Mouse (Mus musculus) embryo, embryonic 10 days (tissue): ENCODE data around the gene Adgrf5.
A peak's percentile ranks its signal among the peaks of the same experiment; 100 is the strongest.

Experiments used
- DNase-seq: peaks from one replicate; pipeline ENCODE4 v3.0.0-alpha.2; 2015; ENCODE audit warnings: low spot score

The Adgrf5 gene

GRCm38 (mm10) chr17:43378703-43379102, 18.5 kb downstream of the Adgrf5 start:
- DNase-seq, result no peak

- no peak for DNase-seq
Observed at GRCm38 (mm10) chr17:43386331-43386730, 26.1 kb downstream of the Adgrf5 start.

- no peak for DNase-seq
Observed at GRCm38 (mm10) chr17:43387171-43387570, 26.9 kb downstream of the Adgrf5 start.

GRCm38 (mm10) chr17:43389256-43389655, 29.0 kb downstream of the Adgrf5 start:
- no peak for DNase-seq

GRCm38 (mm10) chr17:43392191-43392590, 31.9 kb downstream of the Adgrf5 start:
- peak; percentile 15 for DNase-seq

GRCm38 (mm10) chr17:43393669-43394068, 33.4 kb downstream of the Adgrf5 start:
- no peak for DNase-seq

GRCm38 (mm10) chr17:43395400-43396258, 35.4 kb downstream of the Adgrf5 start:
- DNase-seq, result no peak

- no peak for DNase-seq
Observed at GRCm38 (mm10) chr17:43398612-43399011, 38.4 kb downstream of the Adgrf5 start.

GRCm38 (mm10) chr17:43399151-43399550, 38.9 kb downstream of the Adgrf5 start:
- no peak for DNase-seq

- DNase-seq, result no peak
Observed at GRCm38 (mm10) chr17:43400483-43400882, 40.2 kb downstream of the Adgrf5 start.

GRCm38 (mm10) chr17:43403851-43404250, 43.6 kb downstream of the Adgrf5 start:
- no peak for DNase-seq

- no peak for DNase-seq
Observed at GRCm38 (mm10) chr17:43404408-43404807, 44.2 kb downstream of the Adgrf5 start.

GRCm38 (mm10) chr17:43406321-43406720, 46.1 kb downstream of the Adgrf5 start:
- no peak for DNase-seq

GRCm38 (mm10) chr17:43407548-43407947, 47.3 kb downstream of the Adgrf5 start:
- DNase-seq, result no peak

GRCm38 (mm10) chr17:43413182-43413581, 52.9 kb downstream of the Adgrf5 start:
- no peak for DNase-seq

- no peak for DNase-seq
Observed at GRCm38 (mm10) chr17:43419204-43419603, 59.0 kb downstream of the Adgrf5 start.

- DNase-seq, result no peak
Observed at GRCm38 (mm10) chr17:43420381-43420780, 60.1 kb downstream of the Adgrf5 start.

- no peak for DNase-seq
Observed at GRCm38 (mm10) chr17:43423953-43424352, 63.7 kb downstream of the Adgrf5 start.

GRCm38 (mm10) chr17:43431692-43432091, 71.4 kb downstream of the Adgrf5 start:
- DNase-seq, result no peak

GRCm38 (mm10) chr17:43434485-43434884, 74.2 kb downstream of the Adgrf5 start:
- no peak for DNase-seq

GRCm38 (mm10) chr17:43451216-43451615, 91.0 kb downstream of the Adgrf5 start:
- no peak for DNase-seq

- peak; percentile 91 for DNase-seq
Observed at GRCm38 (mm10) chr17:43458598-43458997, 98.3 kb downstream of the Adgrf5 start.

- DNase-seq, result no peak
Observed at GRCm38 (mm10) chr17:43459737-43460230, 99.5 kb downstream of the Adgrf5 start.
